Mouse (Mus musculus): ENCODE results near the gene Gm14862.

Gene Gm14862

DNA sequence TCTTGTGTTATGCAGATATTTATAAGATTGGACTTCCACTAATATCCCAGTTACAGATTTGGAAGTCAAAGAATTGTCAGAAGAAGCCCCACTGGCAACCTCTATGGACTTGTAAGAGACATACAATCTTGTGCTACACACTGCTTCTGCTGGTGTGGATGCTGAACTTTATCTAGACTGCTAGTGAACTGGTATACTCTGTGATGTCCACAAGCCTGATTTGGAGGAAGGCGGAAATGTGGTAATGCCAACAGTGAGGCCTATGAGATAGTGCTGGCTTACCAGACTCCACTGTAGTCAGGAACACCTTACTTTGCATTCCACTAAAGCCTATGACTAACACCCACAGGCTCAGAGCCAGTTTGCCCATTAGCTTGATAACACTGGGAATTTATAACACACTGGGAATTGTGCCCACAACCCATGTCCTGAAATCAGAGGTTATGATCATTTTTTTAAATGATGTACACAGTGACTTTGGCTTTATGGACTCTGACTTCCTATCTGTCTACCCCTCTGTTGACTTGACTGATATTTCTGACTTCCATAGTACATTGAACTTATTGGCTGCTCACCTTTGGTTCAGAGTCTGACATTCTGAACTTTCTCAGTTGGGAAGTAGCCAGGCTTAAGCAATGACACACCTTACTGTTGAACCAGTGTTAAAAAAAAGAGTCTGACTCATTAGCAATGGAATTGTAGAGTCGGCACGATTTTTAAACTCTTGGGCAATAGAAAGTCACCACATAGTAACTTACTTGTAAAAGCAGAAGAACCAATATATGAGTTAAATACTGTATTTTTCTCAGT, 34.1 kb downstream of the Gm14862 start:
- DNase-seq (ENCODE audit: low read depth, low spot score), result no peak

- no peak for DNase-seq (ENCODE audit: low read depth, low spot score)
Observed at GRCm38 (mm10) chrX:9221736-9222135, 35.0 kb downstream of the Gm14862 start.

DNA sequence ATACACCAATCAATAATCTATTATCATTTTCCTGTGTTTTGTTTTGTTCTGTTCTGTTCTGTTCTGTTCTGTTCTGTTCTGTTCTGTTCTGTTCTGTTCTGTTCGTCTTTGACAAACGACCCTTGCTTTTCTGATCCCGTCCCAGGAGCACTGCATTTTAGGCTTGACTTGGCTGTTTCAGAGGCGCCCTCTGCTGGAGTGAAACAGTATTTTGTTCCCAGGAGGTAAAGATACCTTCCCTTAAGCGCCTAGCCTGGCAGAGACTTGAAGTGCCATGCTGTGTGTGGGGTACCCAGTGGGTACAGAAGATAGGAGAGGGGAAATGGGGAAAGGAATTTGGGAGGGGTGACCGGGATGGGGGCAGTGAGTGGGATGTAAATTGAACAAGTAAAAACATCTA, 35.5 kb downstream of the Gm14862 start:
- DNase-seq (ENCODE audit: low read depth, low spot score), result peak; percentile 70

GRCm38 (mm10) chrX:9219570-9219969, 37.1 kb downstream of the Gm14862 start:
- peak; percentile 53 for DNase-seq (ENCODE audit: low read depth, low spot score)

- DNase-seq (ENCODE audit: low read depth, low spot score), result peak; percentile 55
Observed at GRCm38 (mm10) chrX:9216244-9216643, 40.5 kb downstream of the Gm14862 start.

- DNase-seq (ENCODE audit: low read depth, low spot score), result no peak
Observed at GRCm38 (mm10) chrX:9205121-9205520, 51.6 kb downstream of the Gm14862 start.

GRCm38 (mm10) chrX:9202781-9203405, 53.8 kb downstream of the Gm14862 start:
- no peak for DNase-seq (ENCODE audit: low read depth, low spot score)

DNA sequence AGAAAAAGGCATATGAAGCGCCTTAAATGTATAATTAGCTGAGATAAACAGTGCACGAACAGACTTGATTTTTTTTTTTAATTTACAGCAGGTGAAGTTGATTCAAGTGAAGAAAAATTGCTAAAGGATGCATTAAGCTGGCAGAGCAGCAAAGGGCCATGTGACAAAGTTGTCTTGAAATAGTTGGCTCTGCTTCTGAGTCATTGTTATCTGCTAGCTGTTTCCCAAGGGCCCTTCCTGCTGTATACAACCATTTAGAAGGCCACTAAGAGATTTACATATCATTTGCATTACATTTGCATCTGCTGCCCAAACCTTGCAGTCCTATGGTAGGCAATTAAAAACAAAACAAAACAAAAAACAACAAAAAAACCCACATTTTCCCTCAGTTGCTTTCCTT, 54.7 kb downstream of the Gm14862 start:
- DNase-seq (ENCODE audit: low read depth, low spot score), result no peak

All from A20 (cell line).